Mouse (Mus musculus): Measurements from ENCODE around the gene Atp11b. TPM values are rescaled to one million over a fixed set of nuclear protein-coding genes. Genes with fewer than 3 reads are reported as not detected.

Atp11b gene
- polyA plus RNA-seq, 1 experiment: 33.0 TPM

DNA sequence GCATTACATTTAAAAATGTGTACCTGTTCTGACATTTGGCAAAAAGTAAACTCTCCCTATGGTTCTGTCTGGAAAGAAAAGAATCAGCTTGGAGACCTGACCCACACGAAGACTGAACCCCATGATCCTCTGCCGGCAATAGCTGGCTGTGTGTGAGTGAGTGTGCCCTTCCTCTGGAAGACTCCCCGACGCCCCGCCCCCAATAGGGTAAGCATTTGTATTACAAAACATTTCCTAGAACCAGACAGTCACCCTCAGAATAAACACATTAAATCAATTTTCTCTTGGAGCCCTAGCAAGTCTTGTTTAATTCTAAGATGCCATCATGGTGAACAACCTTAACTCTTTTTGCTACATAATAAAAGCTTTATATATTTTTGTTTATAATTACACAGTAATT lies 139.2 kb downstream of the Atp11b start:
- Histone ChIP-seq H3K27me3 (ENCODE audit: control insufficient read depth, insufficient read depth, low read length) (no peaks in the 10 kb centered on the region), H3K4me1 (ENCODE audit: control insufficient read depth, insufficient read depth, low read length) (no peaks in the 10 kb centered on the region), H3K27ac (ENCODE audit: control insufficient read depth, insufficient read depth, low read depth, low read length) (no peak overlapping the region), H3K36me3 (ENCODE audit: control insufficient read depth, insufficient read depth, low read length) (no peaks in the 10 kb centered on the region), H3K4me3 (ENCODE audit: control insufficient read depth, low read depth, low read length) (no peak overlapping the region)
- TF ChIP-seq POLR2A (IDR thresholded peaks at IDR 0.05; ENCODE audit: control insufficient read depth, low read depth, low read length) (no peak), CTCF (IDR thresholded peaks at IDR 0.05; ENCODE audit: control insufficient read depth, insufficient read depth, insufficient replicate concordance, low read depth, low read length) (no peak)

- H3K4me1 ChIP-seq (ENCODE audit: control insufficient read depth, insufficient read depth, low read length): no peaks in the 10 kb centered on the region
- H3K4me3 ChIP-seq (ENCODE audit: control insufficient read depth, low read depth, low read length): no peak overlapping the region
- H3K27me3 ChIP-seq (ENCODE audit: control insufficient read depth, insufficient read depth, low read length): no peaks in the 10 kb centered on the region
- H3K27ac ChIP-seq (ENCODE audit: control insufficient read depth, insufficient read depth, low read depth, low read length): no peak overlapping the region
- H3K36me3 ChIP-seq (ENCODE audit: control insufficient read depth, insufficient read depth, low read length): no peaks in the 10 kb centered on the region
- TF ChIP-seq CTCF (IDR thresholded peaks at IDR 0.05; ENCODE audit: control insufficient read depth, insufficient read depth, insufficient replicate concordance, low read depth, low read length) (no peak), POLR2A (IDR thresholded peaks at IDR 0.05; ENCODE audit: control insufficient read depth, low read depth, low read length) (no peak)
These were observed 144.0 kb downstream of the Atp11b start for GRCm38 (mm10) chr3:35897900-35898299.

GRCm38 (mm10) chr3:35899109-35899508 lies 145.2 kb downstream of the Atp11b start:
- H3K4me3 ChIP-seq (ENCODE audit: control insufficient read depth, low read depth, low read length): no peak overlapping the region
- H3K27ac ChIP-seq (ENCODE audit: control insufficient read depth, insufficient read depth, low read depth, low read length): no peak overlapping the region
- no peaks in the 10 kb centered on the region for H3K36me3 ChIP-seq (ENCODE audit: control insufficient read depth, insufficient read depth, low read length)

DNA sequence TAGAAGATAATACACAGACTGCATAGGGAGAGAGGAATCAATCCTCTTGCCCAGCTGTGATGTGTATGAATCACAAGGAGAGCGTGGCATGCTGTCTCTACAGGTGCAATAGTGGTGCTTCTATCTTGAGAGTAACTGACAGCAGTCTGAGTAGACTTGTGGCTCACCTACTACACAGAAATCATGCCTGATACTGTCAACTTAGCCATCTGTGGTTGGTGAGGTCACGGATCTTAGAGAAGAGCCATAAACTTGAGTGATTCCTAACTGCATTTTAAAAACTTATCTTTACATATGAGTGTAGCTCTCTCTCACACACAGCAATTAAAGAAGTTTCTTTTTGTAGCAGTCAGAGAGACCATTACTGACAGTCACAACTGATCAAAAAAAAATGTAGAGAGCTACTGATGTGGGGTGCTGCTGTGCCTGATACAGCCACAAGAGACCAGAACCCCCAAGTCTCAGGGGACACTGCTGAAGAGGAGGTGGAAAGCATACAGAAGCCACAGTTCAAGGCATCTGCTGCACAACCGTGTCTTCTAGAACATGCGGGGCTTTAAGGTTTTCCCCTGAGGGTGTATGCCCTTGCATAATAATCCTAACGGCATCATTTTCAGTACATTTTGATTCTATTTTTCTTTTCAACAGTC lies 146.8 kb downstream of the Atp11b start:
- TF ChIP-seq CTCF (IDR thresholded peaks at IDR 0.05; ENCODE audit: control insufficient read depth, insufficient read depth, insufficient replicate concordance, low read depth, low read length): no peak
- TF ChIP-seq POLR2A (IDR thresholded peaks at IDR 0.05; ENCODE audit: control insufficient read depth, low read depth, low read length): no peak
- no peaks in the 10 kb centered on the region for H3K36me3 ChIP-seq (ENCODE audit: control insufficient read depth, insufficient read depth, low read length)
- no peak overlapping the region for H3K27ac ChIP-seq (ENCODE audit: control insufficient read depth, insufficient read depth, low read depth, low read length)
- no peaks in the 10 kb centered on the region for H3K4me1 ChIP-seq (ENCODE audit: control insufficient read depth, insufficient read depth, low read length)
- no peaks in the 10 kb centered on the region for H3K27me3 ChIP-seq (ENCODE audit: control insufficient read depth, insufficient read depth, low read length)
- H3K4me3 ChIP-seq (ENCODE audit: control insufficient read depth, low read depth, low read length): no peak overlapping the region

More at GRCm38 (mm10) chr3:35899109-35899508, 145.2 kb downstream of the Atp11b start:
- TF ChIP-seq POLR2A (IDR thresholded peaks at IDR 0.05; ENCODE audit: control insufficient read depth, low read depth, low read length): no peak
- TF ChIP-seq CTCF (IDR thresholded peaks at IDR 0.05; ENCODE audit: control insufficient read depth, insufficient read depth, insufficient replicate concordance, low read depth, low read length): no peak
- no peaks in the 10 kb centered on the region for H3K27me3 ChIP-seq (ENCODE audit: control insufficient read depth, insufficient read depth, low read length)
- no peaks in the 10 kb centered on the region for H3K4me1 ChIP-seq (ENCODE audit: control insufficient read depth, insufficient read depth, low read length)

Other genes starting within 250 kb of the Atp11b start
- 253 and 333 TPM in 2 replicates for gene Dcun1d1, start 183.3 kb downstream of the Atp11b start, polyA plus RNA-seq (2012; rRNA removed)
- 3.6 and 3.9 TPM in 2 replicates for gene Mccc1, start 246.6 kb downstream of the Atp11b start, polyA plus RNA-seq (2012; rRNA removed)

All from testis, adult 2 months (tissue).